Mouse (Mus musculus) R1 (cell line): ENCODE measurements around the gene Krtap26-1.

Source experiments
- DNase-seq: peaks from one replicate; pipeline ENCODE4 v3.0.0-alpha.2; 2018; ENCODE audit warnings: low read depth, low spot score

The Krtap26-1 gene

GRCm38 (mm10) chr16:88647358-88647846 lies at the start of gene Krtap26-1:
Gene Krtap26-1 (minus strand): TSS chr16:88647796.
- no peak for DNase-seq

DNA sequence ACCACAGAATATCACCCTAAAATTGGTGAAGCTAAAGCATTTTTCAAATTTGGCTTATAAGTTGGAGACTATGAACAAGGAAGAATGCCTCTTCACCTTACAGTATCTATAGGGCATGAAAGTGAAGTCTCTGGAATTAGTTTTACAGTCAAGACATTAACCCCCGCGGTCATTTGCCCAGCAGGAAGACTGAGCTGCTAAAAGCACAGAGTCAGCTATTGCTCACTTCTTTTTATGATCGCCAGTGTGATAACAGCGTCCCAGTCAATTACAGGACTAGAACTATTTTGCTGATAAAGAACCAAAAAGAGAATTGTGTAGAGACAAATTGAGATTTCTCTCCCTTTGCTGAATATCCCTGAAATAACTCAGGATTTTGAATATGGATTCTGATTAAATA lies 48.7 kb upstream of the Krtap26-1 start:
- no peak for DNase-seq

DNA sequence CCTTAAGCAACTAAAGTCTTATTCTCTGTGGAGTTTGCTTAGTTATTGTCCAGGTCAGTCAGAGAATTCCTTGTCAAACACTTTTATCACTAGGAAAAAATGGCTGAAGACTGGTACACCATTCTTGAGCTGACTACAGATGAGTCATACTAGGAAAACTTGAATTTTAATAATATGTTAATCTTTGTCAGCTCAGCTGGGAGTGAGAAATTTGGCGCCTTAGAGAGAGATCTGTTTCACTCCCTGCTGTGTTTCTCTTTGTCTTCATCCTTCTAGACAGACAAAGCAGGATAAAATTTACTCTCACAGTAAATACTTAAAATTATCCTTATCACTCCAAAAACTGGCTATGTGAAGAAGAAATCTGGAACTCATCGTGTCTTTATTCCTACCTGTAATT lies 33.7 kb upstream of the Krtap26-1 start:
- DNase-seq = no peak

DNA sequence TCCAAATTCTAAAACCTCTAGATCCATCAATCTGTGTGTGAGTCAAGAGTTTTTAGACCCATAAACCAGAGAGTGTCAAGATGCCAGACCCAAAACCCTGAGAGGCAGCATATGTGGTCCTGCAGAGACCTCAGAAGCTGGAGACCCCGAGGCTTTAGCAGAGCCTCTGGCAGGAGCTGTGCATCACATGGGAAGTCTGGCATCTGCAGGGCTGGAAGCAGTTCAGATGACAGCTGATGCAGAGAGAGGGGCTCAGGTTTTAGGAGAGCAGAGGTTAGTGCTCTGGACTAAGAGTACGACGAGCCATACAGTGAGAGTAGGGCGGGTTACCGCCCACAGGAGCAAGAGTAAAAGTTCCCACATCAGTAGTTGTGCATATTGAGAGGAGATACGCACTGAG lies 31.5 kb upstream of the Krtap26-1 start:
- DNase-seq = no peak

GRCm38 (mm10) chr16:88671571-88671970 lies 24.0 kb upstream of the Krtap26-1 start, which contains the start of gene Krtap27-1:
Gene Krtap27-1 (minus strand): TSS chr16:88671671.
- no peak for DNase-seq

DNA sequence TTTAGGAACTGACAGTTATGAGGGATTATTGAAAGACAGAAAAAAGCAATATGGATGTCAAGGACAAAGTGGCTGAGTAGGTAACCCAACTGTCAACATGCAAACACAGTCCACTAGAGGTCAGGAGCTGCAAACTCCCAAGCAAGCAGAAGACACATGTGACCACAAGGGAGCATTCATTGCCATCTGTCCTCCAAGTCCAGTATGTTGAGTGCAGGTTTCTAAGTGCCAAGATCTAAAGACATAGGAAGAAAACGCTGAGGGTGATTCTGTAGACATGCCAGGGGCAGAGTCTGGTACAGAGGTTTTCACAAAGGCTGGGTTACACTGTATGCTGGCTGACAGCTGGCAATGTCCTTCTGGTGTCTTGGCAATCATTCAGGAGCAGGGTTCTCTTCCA lies 9.8 kb upstream of the Krtap26-1 start:
- DNase-seq = no peak

GRCm38 (mm10) chr16:88651952-88652351 lies 4.4 kb upstream of the Krtap26-1 start:
- DNase-seq = no peak

GRCm38 (mm10) chr16:88651082-88651481 lies 3.5 kb upstream of the Krtap26-1 start:
- DNase-seq = no peak

- no peak for DNase-seq
Observed at GRCm38 (mm10) chr16:88646366-88647111, 1.1 kb downstream of the Krtap26-1 start.

DNA sequence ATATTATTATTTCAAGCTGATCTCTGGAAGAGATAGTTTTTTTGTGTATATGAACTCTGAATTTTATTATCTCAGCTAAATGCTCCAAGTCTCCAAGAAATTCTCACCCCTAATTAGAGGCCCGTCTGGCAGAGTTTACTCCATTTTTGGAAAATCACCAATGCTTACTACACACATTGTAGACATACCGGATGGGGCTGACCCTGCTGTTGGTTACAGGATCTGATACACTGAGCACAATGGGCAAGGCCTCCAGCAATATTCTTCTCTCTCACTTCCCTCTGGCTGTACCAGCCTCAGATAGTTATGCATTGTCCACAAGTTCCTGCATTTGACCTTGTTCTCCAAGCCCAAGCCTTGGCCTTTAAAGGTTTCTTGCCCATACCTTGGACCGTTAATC lies 7.5 kb downstream of the Krtap26-1 start:
- no peak for DNase-seq

- no peak for DNase-seq
Observed at GRCm38 (mm10) chr16:88635142-88635541, 12.5 kb downstream of the Krtap26-1 start.

DNA sequence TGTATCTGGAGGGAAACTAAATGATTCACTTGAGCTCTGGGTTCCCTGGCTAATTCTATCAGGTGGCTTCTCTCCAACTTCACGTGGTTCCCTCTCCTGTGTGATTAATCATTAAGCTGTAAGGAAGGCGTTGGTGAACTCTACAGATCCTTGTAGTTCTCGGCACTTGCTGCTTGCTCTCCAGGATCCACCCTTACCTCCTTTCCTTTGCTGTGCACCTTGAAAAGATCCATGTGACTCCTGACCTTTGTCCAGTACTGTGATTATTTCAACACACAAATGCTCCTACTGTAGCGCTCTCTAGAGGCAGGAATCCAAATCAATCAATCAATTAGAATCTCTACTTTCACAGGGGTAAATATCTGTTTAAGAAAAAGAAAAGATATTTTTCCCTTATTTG lies 16.1 kb downstream of the Krtap26-1 start:
- peak; percentile 13 for DNase-seq

- DNase-seq = no peak
Observed at GRCm38 (mm10) chr16:88627566-88627965, 20.0 kb downstream of the Krtap26-1 start, which contains the start of gene 2310079G19Rik. Gene 2310079G19Rik (minus strand): TSS chr16:88627666.

DNA sequence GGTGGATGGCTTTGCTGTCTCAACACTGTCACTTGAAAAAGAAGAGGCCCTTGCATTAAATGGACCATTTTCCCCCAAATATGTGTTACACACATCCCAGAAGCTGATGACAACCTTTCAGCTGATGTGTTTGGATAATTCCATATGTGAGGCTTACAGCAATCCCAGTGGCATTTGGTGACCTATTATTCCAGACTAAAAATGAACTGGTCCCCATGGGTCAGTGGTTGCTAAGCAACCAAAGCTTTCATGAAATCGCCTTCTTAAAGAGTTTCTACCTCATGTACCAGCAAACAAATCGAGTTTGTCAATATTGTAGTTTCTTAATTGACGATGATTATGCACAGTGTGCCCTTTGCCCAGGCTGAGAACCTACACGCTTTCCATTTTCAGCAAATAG lies 34.9 kb downstream of the Krtap26-1 start:
- no peak for DNase-seq

- DNase-seq = peak; percentile 7
Observed at GRCm38 (mm10) chr16:88611922-88612321, 35.7 kb downstream of the Krtap26-1 start, which contains the start of gene Krtap24-1. Gene Krtap24-1 (minus strand): TSS chr16:88612279.

DNA sequence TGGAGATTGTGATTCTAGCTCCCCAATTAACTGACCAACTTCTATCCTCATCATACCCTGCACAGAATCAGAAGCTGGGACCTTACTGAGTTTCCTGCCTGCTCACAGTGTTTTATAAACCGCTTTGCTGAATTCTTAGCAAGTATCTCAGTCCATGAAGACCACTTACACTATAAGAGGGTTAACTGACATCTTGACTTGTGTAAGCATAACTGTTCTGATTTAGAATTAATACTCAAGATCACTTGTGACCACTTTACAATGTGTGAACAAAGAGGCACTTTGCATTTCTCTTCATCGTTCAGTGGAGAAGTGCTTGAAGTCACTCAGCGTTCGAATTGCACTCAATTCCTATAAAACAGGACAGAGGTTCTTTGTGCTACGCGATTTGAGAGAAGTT lies 43.0 kb downstream of the Krtap26-1 start:
- no peak for DNase-seq

DNA sequence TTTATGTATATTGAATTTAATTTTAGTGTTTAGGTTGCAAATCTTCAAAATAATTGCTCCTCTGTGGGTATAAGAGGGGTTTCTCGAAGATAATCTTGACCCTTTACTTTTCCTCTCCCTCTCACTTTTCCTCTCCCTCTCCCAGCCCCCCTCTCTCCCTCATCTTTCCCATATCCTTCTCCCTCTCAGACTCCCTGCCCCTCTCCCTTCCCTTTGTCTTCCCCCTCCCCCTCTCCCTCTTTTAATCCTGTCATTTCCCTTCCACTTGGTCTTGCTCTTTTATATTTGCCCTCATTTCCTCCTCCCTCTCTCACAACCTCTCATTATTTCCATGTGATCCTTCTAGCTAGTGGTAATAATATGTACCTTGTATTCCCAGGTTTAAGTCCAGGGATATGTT lies 45.1 kb downstream of the Krtap26-1 start:
- DNase-seq = no peak

DNA sequence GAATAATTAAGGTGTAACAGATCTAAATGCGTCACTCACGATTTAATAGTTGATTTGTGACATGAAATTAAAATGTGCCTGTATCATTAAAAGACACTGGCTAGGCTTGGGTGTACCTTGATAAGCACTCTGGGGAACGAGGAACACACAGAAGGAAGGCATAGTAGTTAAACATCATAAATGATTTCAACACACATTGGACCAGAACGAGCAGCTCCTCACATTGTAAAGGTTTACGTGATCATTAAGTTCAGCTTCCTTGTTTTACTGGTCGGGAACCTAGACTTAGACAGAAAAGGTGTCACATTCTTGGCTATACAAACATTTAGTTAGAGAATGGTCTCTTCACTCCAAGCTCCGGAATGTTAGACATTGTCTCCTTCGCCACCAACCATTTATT lies 47.3 kb downstream of the Krtap26-1 start:
- no peak for DNase-seq

DNA sequence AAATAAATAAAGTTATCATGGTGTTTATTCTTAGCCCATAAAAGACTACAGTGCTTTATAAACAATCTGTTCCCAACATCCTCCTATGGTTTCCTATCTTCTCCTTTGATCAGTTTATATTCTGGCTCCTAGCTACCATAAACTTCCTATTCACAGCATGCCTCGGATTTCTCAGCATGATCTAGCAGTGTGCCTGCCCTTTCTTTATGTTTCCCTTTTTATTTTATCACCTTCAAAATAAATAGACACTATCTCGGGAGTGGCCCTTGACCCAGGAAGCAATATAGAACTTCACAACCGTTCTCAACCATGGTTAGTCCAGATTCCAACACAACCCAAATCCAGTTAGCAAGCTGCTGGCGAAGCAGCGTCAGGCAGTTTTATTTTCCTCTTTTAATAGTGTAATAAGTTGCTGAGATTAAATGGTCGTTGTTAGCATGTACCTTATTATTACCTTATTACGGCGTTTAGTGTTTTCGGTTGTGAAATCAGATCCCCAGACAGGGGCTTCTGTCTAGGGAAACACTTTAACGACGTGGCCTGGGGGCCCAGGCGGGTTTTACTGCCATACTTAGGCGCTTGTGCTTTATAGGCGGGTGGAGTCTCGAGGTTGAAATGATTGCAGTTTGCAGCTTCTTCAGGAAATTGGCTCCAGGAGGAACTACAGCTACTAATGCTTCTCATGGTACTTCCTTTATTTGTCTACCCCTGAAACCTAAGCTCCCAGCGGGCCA lies 47.9 kb downstream of the Krtap26-1 start:
- no peak for DNase-seq
